In genomic region chr14:54884022-54884712, GRCm38 (mm10) we compare ENCODE assay signal across 7 mouse cellular contexts. TPM values are rescaled to one million over a fixed set of nuclear protein-coding genes. Genes with fewer than 3 reads are reported as not detected.
DNase-seq lines count a peak whose midpoint lies in the region; ATAC-seq lines count a peak whose summit lies in the region.

No protein-coding gene starts in this region.

- H3K27ac ChIP-seq in lung, embryonic 16.5 days (ENCODE audit: low read length) = peak overlapping the region; percentile 95
- H3K27ac ChIP-seq in forebrain, embryonic 11.5 days (ENCODE audit: low read depth, low read length) = peak overlapping the region; percentile 72
- peak overlapping the region; percentile 91 for H3K27ac ChIP-seq in limb, embryonic 10.5 days

- ATAC-seq in lung, embryonic 16.5 days (ENCODE audit: low read depth) = peak; percentile 35
- no peak for ATAC-seq in forebrain, embryonic 11.5 days (replicated peaks; ENCODE audit: low FRiP score)

- H3K36me3 ChIP-seq in lung, embryonic 16.5 days (ENCODE audit: control insufficient read depth, insufficient read depth, low read length) = no peaks in the 10 kb centered on the region
- no peaks in the 10 kb centered on the region for H3K36me3 ChIP-seq in forebrain, embryonic 11.5 days (ENCODE audit: control insufficient read depth, insufficient read depth, low read length)
- peaks cover 16% of the 10 kb centered on the region for H3K36me3 ChIP-seq in limb, embryonic 10.5 days
- no peaks in the 10 kb centered on the region for H3K36me3 ChIP-seq in splenic B cell, adult 2 months (ENCODE audit: control insufficient read depth, insufficient read depth, low read length, poor library complexity, severe bottlenecking)

- no peaks in the 10 kb centered on the region for H3K9me3 ChIP-seq in lung, embryonic 16.5 days (ENCODE audit: control insufficient read depth, low read length)
- no peaks in the 10 kb centered on the region for H3K9me3 ChIP-seq in forebrain, embryonic 11.5 days (ENCODE audit: control insufficient read depth, low read length)
- H3K9me3 ChIP-seq in limb, embryonic 10.5 days (replicated peaks) = no peaks in the 10 kb centered on the region

- no peak for DNase-seq in lung, postnatal 4 days
- no peak for DNase-seq in forebrain, embryonic 11.5 days (ENCODE audit: low spot score)
- no peak for DNase-seq in limb, embryonic 10.5 days (ENCODE audit: low spot score)
- DNase-seq in splenic B cell, adult 2 months (ENCODE audit: low read depth, low spot score) = peak; percentile 36
- no peak for DNase-seq in ovary, adult 18-20 months (ENCODE audit: low spot score)
- DNase-seq in retina, postnatal 1 day = no peak

- H3K4me2 ChIP-seq in lung, embryonic 16.5 days (ENCODE audit: low read depth, low read length) = peak overlapping the region; percentile 79
- H3K4me2 ChIP-seq in forebrain, embryonic 11.5 days (ENCODE audit: low read depth, low read length, severe bottlenecking) = peak overlapping the region; percentile 80

- H3K4me1 ChIP-seq in lung, embryonic 16.5 days (replicated peaks; ENCODE audit: control insufficient read depth, insufficient read depth, low read length) = peaks cover 9% of the 10 kb centered on the region
- H3K4me1 ChIP-seq in forebrain, embryonic 11.5 days (replicated peaks; ENCODE audit: control insufficient read depth, insufficient read depth, low read length) = peaks cover 11% of the 10 kb centered on the region; the same call in 1 of the 2 replicates
- H3K4me1 ChIP-seq in limb, embryonic 10.5 days = peaks cover 28% of the 10 kb centered on the region

- WGBS in lung, embryonic 16.5 days = 9% methylated on average over 21 of the region's 21 CpGs
- 34% methylated on average over 21 of the region's 21 CpGs for WGBS in forebrain, embryonic 11.5 days
- 24% methylated on average over 21 of the region's 21 CpGs for WGBS in limb, embryonic 10.5 days

- peak overlapping the region; percentile 79 for H3K9ac ChIP-seq in lung, embryonic 16.5 days (ENCODE audit: low read length)
- H3K9ac ChIP-seq in forebrain, embryonic 11.5 days (ENCODE audit: low read length) = peak overlapping the region; percentile 82

- peak overlapping the region; percentile 65 for H3K4me3 ChIP-seq in lung, embryonic 16.5 days (ENCODE audit: low read length)
- peak overlapping the region; percentile 60 for H3K4me3 ChIP-seq in forebrain, embryonic 11.5 days (ENCODE audit: low read depth, low read length)
- peak overlapping the region; percentile 66 for H3K4me3 ChIP-seq in limb, embryonic 10.5 days

- H3K27me3 ChIP-seq in lung, embryonic 16.5 days (ENCODE audit: control insufficient read depth, insufficient read depth, low read depth, low read length) = no peaks in the 10 kb centered on the region
- H3K27me3 ChIP-seq in forebrain, embryonic 11.5 days (ENCODE audit: control insufficient read depth, insufficient read depth, low read length) = no peaks in the 10 kb centered on the region
- no peaks in the 10 kb centered on the region for H3K27me3 ChIP-seq in limb, embryonic 10.5 days (ENCODE audit: low read depth, poor library complexity, severe bottlenecking)
- no peaks in the 10 kb centered on the region for H3K27me3 ChIP-seq in splenic B cell, adult 2 months (ENCODE audit: control insufficient read depth, insufficient read depth, low read length, poor library complexity, severe bottlenecking)

RNA-seq across cellular contexts. Expression of gene Gm20521, which starts 0.9 kb away (rescaled TPM):
- not detected in 2 replicates for polyA plus RNA-seq in lung, embryonic 16.5 days (2015; fragmentation: Nextera tagmentation; extraction: Ambion mirVana)
- not detected in 2 replicates for polyA plus RNA-seq in forebrain, embryonic 11.5 days (2014; fragmentation: Nextera tagmentation; extraction: Ambion mirVana)
- 0.55 TPM in 1 of 2 replicates, not detected in the other for polyA plus RNA-seq in limb, embryonic 10.5 days (2016; fragmentation: Nextera tagmentation; extraction: Ambion mirVana)

RNA-seq across cellular contexts. Expression of gene Bcl2l2, which starts 1.0 kb away (rescaled TPM):
- polyA plus RNA-seq in lung, embryonic 16.5 days (2015; fragmentation: Nextera tagmentation; extraction: Ambion mirVana) = 3.4 and 4.2 TPM in 2 replicates
- polyA plus RNA-seq in forebrain, embryonic 11.5 days (2014; fragmentation: Nextera tagmentation; extraction: Ambion mirVana) = 3.1 and 3.2 TPM in 2 replicates
- polyA plus RNA-seq in limb, embryonic 10.5 days (2016; fragmentation: Nextera tagmentation; extraction: Ambion mirVana) = 1.7 and 2.2 TPM in 2 replicates

RNA-seq across cellular contexts. Expression of gene Ppp1r3e, which starts 6.8 kb away (rescaled TPM):
- polyA plus RNA-seq in lung, embryonic 16.5 days (2015; fragmentation: Nextera tagmentation; extraction: Ambion mirVana) = 1.5 and 1.6 TPM in 2 replicates
- 0.69 and 1.4 TPM in 2 replicates for polyA plus RNA-seq in forebrain, embryonic 11.5 days (2014; fragmentation: Nextera tagmentation; extraction: Ambion mirVana)
- 0.08 TPM in 1 of 2 replicates, not detected in the other for polyA plus RNA-seq in limb, embryonic 10.5 days (2016; fragmentation: Nextera tagmentation; extraction: Ambion mirVana)

RNA-seq across cellular contexts. Expression of gene Pabpn1, which starts 8.1 kb away (rescaled TPM):
- polyA plus RNA-seq in lung, embryonic 16.5 days (2015; fragmentation: Nextera tagmentation; extraction: Ambion mirVana) = 89.1 and 92.8 TPM in 2 replicates
- 182 and 221 TPM in 2 replicates for polyA plus RNA-seq in forebrain, embryonic 11.5 days (2014; fragmentation: Nextera tagmentation; extraction: Ambion mirVana)
- polyA plus RNA-seq in limb, embryonic 10.5 days (2016; fragmentation: Nextera tagmentation; extraction: Ambion mirVana) = 173 and 178 TPM in 2 replicates

RNA-seq across cellular contexts. Expression of gene Homez, which starts 13.4 kb away (rescaled TPM):
- polyA plus RNA-seq in lung, embryonic 16.5 days (2015; fragmentation: Nextera tagmentation; extraction: Ambion mirVana) = 10.2 and 13.2 TPM in 2 replicates
- polyA plus RNA-seq in forebrain, embryonic 11.5 days (2014; fragmentation: Nextera tagmentation; extraction: Ambion mirVana) = 15.7 and 16.1 TPM in 2 replicates
- polyA plus RNA-seq in limb, embryonic 10.5 days (2016; fragmentation: Nextera tagmentation; extraction: Ambion mirVana) = 17.8 and 22.6 TPM in 2 replicates
